Mouse (Mus musculus): ENCODE results near the gene Srrd. TPM values are rescaled to one million over a fixed set of nuclear protein-coding genes. Genes with fewer than 3 reads are reported as not detected.

Srrd gene
- polyA plus RNA-seq, 1 experiment, result 32.3 TPM

DNA sequence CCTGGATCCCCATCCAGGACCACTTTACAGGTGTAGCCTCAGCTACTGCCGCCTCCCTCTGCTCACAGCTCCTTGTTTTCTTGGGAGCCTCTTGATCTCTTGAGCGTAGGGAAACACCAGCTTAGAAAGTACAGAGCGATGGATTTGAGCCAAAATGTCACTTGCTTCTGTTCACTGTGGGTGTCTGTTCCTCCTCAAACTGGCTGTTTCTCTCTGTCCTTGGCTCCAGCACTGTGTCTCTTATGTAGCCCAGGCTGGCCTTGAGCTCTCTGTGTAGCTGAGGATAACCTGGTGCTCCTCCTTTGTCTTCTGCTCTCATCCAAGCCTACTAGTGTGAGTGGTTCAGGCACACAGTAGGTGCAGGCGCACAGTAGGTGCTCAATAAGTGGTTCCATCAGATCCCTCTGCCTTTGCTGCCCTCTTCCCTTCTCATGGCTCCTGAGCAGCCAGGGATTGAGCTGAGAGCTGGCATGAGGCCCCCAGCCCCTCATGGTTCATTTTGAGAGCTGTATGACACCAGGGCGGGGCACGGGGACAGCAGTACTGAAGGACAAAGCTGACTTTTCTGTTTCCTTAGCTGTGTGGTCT lies 42.0 kb downstream of the Srrd start:
- TF ChIP-seq POLR2A (IDR thresholded peaks at IDR 0.05; ENCODE audit: borderline replicate concordance, low read depth, low read length), result no peak
- TF ChIP-seq CTCF (IDR thresholded peaks at IDR 0.05; ENCODE audit: low read depth, low read length), result no peak
- H3K27ac ChIP-seq (ENCODE audit: insufficient read depth, low read depth, low read length), result no peak overlapping the region
- H3K4me1 ChIP-seq (ENCODE audit: control insufficient read depth, insufficient read depth, low read length), result peaks cover 34% of the 10 kb centered on the region
- no peak overlapping the region for H3K4me3 ChIP-seq (ENCODE audit: insufficient read depth, low read length)

DNA sequence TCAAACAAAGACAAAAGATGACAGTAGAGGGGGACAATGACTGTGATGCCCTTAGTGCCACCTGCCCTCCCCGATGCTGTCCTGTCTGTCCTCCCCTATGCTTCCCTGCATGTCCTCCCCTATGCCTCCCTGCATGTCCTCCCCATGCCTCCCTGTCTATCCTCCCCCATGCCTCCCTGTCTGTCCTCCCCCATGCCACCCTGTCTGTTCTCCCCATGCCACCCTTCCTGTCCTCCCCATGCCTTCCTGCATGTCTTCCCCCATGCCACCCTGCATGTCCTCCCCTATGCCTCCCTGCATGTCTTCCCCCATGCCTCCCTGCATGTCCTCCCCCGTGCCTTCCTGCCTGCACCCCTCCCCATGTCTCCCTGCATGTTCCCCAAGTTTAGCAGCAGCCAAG lies 42.7 kb downstream of the Srrd start:
- Histone ChIP-seq H3K27ac (ENCODE audit: insufficient read depth, low read depth, low read length) (no peak overlapping the region), H3K4me1 (ENCODE audit: control insufficient read depth, insufficient read depth, low read length) (peaks cover 37% of the 10 kb centered on the region), H3K4me3 (ENCODE audit: insufficient read depth, low read length) (no peak overlapping the region)
- TF ChIP-seq POLR2A (IDR thresholded peaks at IDR 0.05; ENCODE audit: borderline replicate concordance, low read depth, low read length), result no peak
- no peak for TF ChIP-seq CTCF (IDR thresholded peaks at IDR 0.05; ENCODE audit: low read depth, low read length)

GRCm38 (mm10) chr5:112299399-112299798 lies 43.4 kb downstream of the Srrd start:
- Histone ChIP-seq H3K4me1 (ENCODE audit: control insufficient read depth, insufficient read depth, low read length) (peaks cover 43% of the 10 kb centered on the region), H3K4me3 (ENCODE audit: insufficient read depth, low read length) (no peak overlapping the region), H3K27ac (ENCODE audit: insufficient read depth, low read depth, low read length) (no peak overlapping the region)
- TF ChIP-seq CTCF (IDR thresholded peaks at IDR 0.05; ENCODE audit: low read depth, low read length), result no peak
- TF ChIP-seq POLR2A (IDR thresholded peaks at IDR 0.05; ENCODE audit: borderline replicate concordance, low read depth, low read length), result no peak

DNA sequence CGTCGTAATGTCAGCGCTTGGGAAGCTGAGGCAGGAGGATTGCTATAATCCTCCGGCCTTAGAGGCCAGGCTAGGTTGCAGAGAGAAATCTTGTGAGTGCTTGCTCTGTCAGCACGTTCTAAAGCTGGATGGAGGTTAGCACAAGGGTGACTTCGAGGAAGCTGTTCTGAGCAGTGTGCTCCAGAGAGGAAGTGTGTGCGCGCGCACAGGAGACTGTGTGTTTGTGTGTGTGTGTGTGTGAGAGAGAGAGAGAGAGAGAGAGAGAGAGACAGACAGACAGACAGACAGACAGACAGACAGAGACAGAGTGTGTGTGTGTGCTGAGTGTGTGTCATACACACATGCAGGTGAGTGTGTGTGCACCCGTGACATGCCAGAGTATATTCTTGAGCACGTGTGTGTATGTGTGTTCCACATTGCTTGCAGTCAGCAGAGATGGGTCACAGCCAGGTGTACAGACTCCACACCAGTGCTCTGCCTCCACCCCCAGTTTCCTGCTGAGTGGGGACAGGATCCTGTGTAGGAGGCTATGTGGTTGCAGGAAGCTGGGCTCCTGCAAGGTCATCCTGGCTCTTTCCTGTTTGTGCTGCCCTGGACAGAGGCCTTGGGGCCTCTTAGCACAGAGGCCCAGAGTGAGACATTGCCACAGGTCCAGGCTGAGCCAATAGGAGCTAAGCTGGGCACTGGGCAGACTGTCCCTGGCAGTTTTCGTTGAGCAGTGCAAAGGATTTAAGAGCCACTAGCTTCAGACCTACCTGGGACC lies 44.4 kb downstream of the Srrd start:
- H3K4me1 ChIP-seq (ENCODE audit: control insufficient read depth, insufficient read depth, low read length), result peaks cover 43% of the 10 kb centered on the region
- no peak overlapping the region for H3K4me3 ChIP-seq (ENCODE audit: insufficient read depth, low read length)
- TF ChIP-seq CTCF (IDR thresholded peaks at IDR 0.05; ENCODE audit: low read depth, low read length), result no peak
- TF ChIP-seq POLR2A (IDR thresholded peaks at IDR 0.05; ENCODE audit: borderline replicate concordance, low read depth, low read length), result no peak
- peak overlapping the region; percentile 70 for H3K27ac ChIP-seq (ENCODE audit: insufficient read depth, low read depth, low read length)

- H3K4me1 ChIP-seq (ENCODE audit: control insufficient read depth, insufficient read depth, low read length), result peaks cover 43% of the 10 kb centered on the region
- no peak overlapping the region for H3K4me3 ChIP-seq (ENCODE audit: insufficient read depth, low read length)
Measured at GRCm38 (mm10) chr5:112297257-112297656, 45.6 kb downstream of the Srrd start.

GRCm38 (mm10) chr5:112296404-112297181 lies 46.2 kb downstream of the Srrd start:
- Histone ChIP-seq H3K4me3 (ENCODE audit: insufficient read depth, low read length) (no peak overlapping the region), H3K4me1 (ENCODE audit: control insufficient read depth, insufficient read depth, low read length) (peaks cover 43% of the 10 kb centered on the region), H3K27ac (ENCODE audit: insufficient read depth, low read depth, low read length) (peak overlapping the region; percentile 70)

More at GRCm38 (mm10) chr5:112297257-112297656, 45.6 kb downstream of the Srrd start:
- no peak for TF ChIP-seq CTCF (IDR thresholded peaks at IDR 0.05; ENCODE audit: low read depth, low read length)
- TF ChIP-seq POLR2A (IDR thresholded peaks at IDR 0.05; ENCODE audit: borderline replicate concordance, low read depth, low read length), result no peak
- H3K27ac ChIP-seq (ENCODE audit: insufficient read depth, low read depth, low read length), result peak overlapping the region; percentile 70

GRCm38 (mm10) chr5:112295564-112295963 lies 47.3 kb downstream of the Srrd start:
- Histone ChIP-seq H3K27ac (ENCODE audit: insufficient read depth, low read depth, low read length) (no peak overlapping the region), H3K4me1 (ENCODE audit: control insufficient read depth, insufficient read depth, low read length) (peaks cover 43% of the 10 kb centered on the region)
- TF ChIP-seq CTCF (IDR thresholded peaks at IDR 0.05; ENCODE audit: low read depth, low read length) (no peak), POLR2A (IDR thresholded peaks at IDR 0.05; ENCODE audit: borderline replicate concordance, low read depth, low read length) (no peak)

More at GRCm38 (mm10) chr5:112296404-112297181, 46.2 kb downstream of the Srrd start:
- TF ChIP-seq POLR2A (IDR thresholded peaks at IDR 0.05; ENCODE audit: borderline replicate concordance, low read depth, low read length), result no peak
- no peak for TF ChIP-seq CTCF (IDR thresholded peaks at IDR 0.05; ENCODE audit: low read depth, low read length)

DNA sequence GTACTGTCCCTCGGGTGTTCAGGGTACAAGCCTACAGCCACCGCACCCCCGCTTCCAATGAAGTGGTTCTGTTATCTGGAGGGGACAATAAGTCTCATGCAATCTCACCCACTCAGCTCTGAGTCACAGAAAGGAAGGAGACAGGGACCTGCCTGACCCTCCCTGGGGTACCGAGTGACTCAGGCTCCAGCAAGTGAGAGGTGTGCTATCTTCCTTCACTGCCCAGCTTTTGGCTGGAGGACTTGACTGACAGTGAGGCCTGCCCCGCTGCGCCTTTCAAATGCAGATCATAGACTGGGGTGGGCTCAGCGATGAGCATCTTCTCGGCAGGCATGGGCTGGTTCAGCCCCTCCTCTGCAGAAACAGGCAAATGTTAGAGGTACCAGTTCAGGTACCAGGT lies 47.7 kb downstream of the Srrd start:
- peaks cover 41% of the 10 kb centered on the region for H3K4me1 ChIP-seq (ENCODE audit: control insufficient read depth, insufficient read depth, low read length)
- H3K4me3 ChIP-seq (ENCODE audit: insufficient read depth, low read length), result no peak overlapping the region
- H3K27ac ChIP-seq (ENCODE audit: insufficient read depth, low read depth, low read length), result no peak overlapping the region
- TF ChIP-seq POLR2A (IDR thresholded peaks at IDR 0.05; ENCODE audit: borderline replicate concordance, low read depth, low read length) (no peak), CTCF (IDR thresholded peaks at IDR 0.05; ENCODE audit: low read depth, low read length) (no peak)

More at GRCm38 (mm10) chr5:112295564-112295963, 47.3 kb downstream of the Srrd start:
- no peak overlapping the region for H3K4me3 ChIP-seq (ENCODE audit: insufficient read depth, low read length)

GRCm38 (mm10) chr5:112294696-112295095 lies 48.1 kb downstream of the Srrd start:
- H3K4me1 ChIP-seq (ENCODE audit: control insufficient read depth, insufficient read depth, low read length), result peaks cover 43% of the 10 kb centered on the region

More at GRCm38 (mm10) chr5:112294696-112295095, 48.1 kb downstream of the Srrd start:
- TF ChIP-seq POLR2A (IDR thresholded peaks at IDR 0.05; ENCODE audit: borderline replicate concordance, low read depth, low read length) (no peak), CTCF (IDR thresholded peaks at IDR 0.05; ENCODE audit: low read depth, low read length) (no peak)
- Histone ChIP-seq H3K4me3 (ENCODE audit: insufficient read depth, low read length) (no peak overlapping the region), H3K27ac (ENCODE audit: insufficient read depth, low read depth, low read length) (no peak overlapping the region)
